Mouse (Mus musculus) gastrocnemius, postnatal 4 days (tissue): Measurements from ENCODE around the gene Ifit1bl1. TPM values are rescaled to one million over a fixed set of nuclear protein-coding genes. Genes with fewer than 3 reads are reported as not detected.
A peak's percentile ranks its signal among the peaks of the same experiment; 100 is the strongest.

Experiments
- DNase-seq, 2 experiments: peaks; one replicate each; pipeline ENCODE4 v3.0.0; 2021 to 2022; ENCODE audit warnings: low spot score in 2 of 2, mixed read lengths in 2 of 2
- total RNA-seq, 2 experiments: library from RNA; stranded (reverse); gene quantifications; 2 replicates each; pipeline ENCODE4 v1.2.3; 2021

The Ifit1bl1 gene
- total RNA-seq, 2 experiments from 2014 or later, result 0.44 TPM; not detected in 1

GRCm38 (mm10) chr19:34547976-34548375, 53.8 kb downstream of the Ifit1bl1 start:
- peak; percentile 56 to 72 for DNase-seq

- DNase-seq, result no peak
Observed at GRCm38 (mm10) chr19:34546211-34546610, 55.5 kb downstream of the Ifit1bl1 start.

Other genes with a start within 250 kb of the Ifit1bl1 start
- under 1 TPM; 0.44 to 0.66 TPM for gene Ch25h, start 126.8 kb downstream of the Ifit1bl1 start, total RNA-seq
- 10 to 100 TPM; 20.3 to 20.6 TPM for gene Lipa, start 74.5 kb downstream of the Ifit1bl1 start, total RNA-seq
- 1 to 10 TPM; 5.2 to 5.7 TPM for gene Ifit2, start 51.3 kb downstream of the Ifit1bl1 start, total RNA-seq
- gene Ifit3, start 18.4 kb downstream of the Ifit1bl1 start, total RNA-seq, result 1 to 10 TPM in 1 of 2 experiments, under 1 TPM in 1; 0.65 to 1.3 TPM
- under 1 TPM; 0.34 to 0.37 TPM for gene Ifit3b, start 6.0 kb upstream of the Ifit1bl1 start, total RNA-seq
- gene Ifit1bl2, start 38.8 kb upstream of the Ifit1bl1 start, total RNA-seq, result under 1 TPM in 1 of 2 experiments, not detected in 1; 0.10 TPM
- under 1 TPM; 0.13 to 0.42 TPM for gene Ifit1, start 38.9 kb upstream of the Ifit1bl1 start, total RNA-seq
- gene Slc16a12, start 145.3 kb upstream of the Ifit1bl1 start, total RNA-seq, result 1 to 10 TPM; 3.6 to 3.8 TPM